Mouse (Mus musculus) heart, postnatal 10 days (tissue): ENCODE measurements at regions not wholly inside any gene's neighbourhood (a gene's known extent, or its start where the extent isn't known, plus 50 kb on each side); places are given as distances from the start of the nearest gene placed in this dataset.

ENCODE experiments used
- DNase-seq, 2 experiments: peaks; one replicate each; pipeline ENCODE4 v3.0.0; 2021
- intact Hi-C: fragments of 180-260 bp; cut with DNase I; formaldehyde crosslinking; loops from one replicate; pipeline ENCODE4 v1.15.1; 2025

GRCm38 (mm10) chr3:70321161-70321657 is 313.8 kb downstream of the Otol1 start:
- intact Hi-C loops: no loop called here
- no peak for DNase-seq

GRCm38 (mm10) chr3:70324692-70325091 is 317.3 kb downstream of the Otol1 start:
- intact Hi-C loops: no loop called here
- no peak for DNase-seq
